Mouse (Mus musculus) lung, postnatal 0 days (tissue): ENCODE measurements around the gene 4933411K16Rik. TPM values are rescaled to one million over a fixed set of nuclear protein-coding genes. Genes with fewer than 3 reads are reported as not detected.

Source experiments
- ATAC-seq: fragments of 200-750 bp; cut with Nextera tagmentation; 2 replicates; pipeline ENCODE4 v1.8.0; 2017; ENCODE audit warnings: moderate library complexity
- DNase-seq: peaks from one replicate; pipeline ENCODE4 v3.0.0-alpha.2; 2016; ENCODE audit warnings: low spot score
- H3K27ac ChIP-seq: fragments of 300-500 bp; sonication (generic); 2 replicates; pipeline ENCODE4 v1.5.1; 2014; ENCODE audit warnings: antibody characterized with exemption, mild to moderate bottlenecking, low read length, mixed read lengths
- H3K27me3 ChIP-seq: fragments of 300-500 bp; sonication (generic); replicated peaks from 2 replicates; pipeline ENCODE4 v1.6.1; 2014; ENCODE audit warnings: low read length, mixed read lengths; ENCODE audit not compliant: insufficient read depth
- H3K36me3 ChIP-seq: fragments of 300-500 bp; sonication (generic); 2 replicates; pipeline ENCODE4 v1.6.1; 2014; ENCODE audit warnings: low read length, mixed read lengths; ENCODE audit not compliant: insufficient read depth
- H3K4me1 ChIP-seq: fragments of 300-500 bp; sonication (generic); 2 replicates; pipeline ENCODE4 v1.6.1; 2014; ENCODE audit warnings: antibody characterized with exemption, low read depth, low read length, mixed read lengths; ENCODE audit not compliant: insufficient read depth
- H3K4me2 ChIP-seq: fragments of 300-500 bp; sonication (generic); replicated peaks from 2 replicates; pipeline ENCODE4 v1.6.1; 2014; ENCODE audit warnings: low read depth, mild to moderate bottlenecking, low read length, moderate library complexity, mixed read lengths
- H3K4me3 ChIP-seq: fragments of 300-500 bp; sonication (generic); 2 replicates; pipeline ENCODE4 v1.5.1; 2014; ENCODE audit warnings: low read depth, low read length
- H3K9ac ChIP-seq: fragments of 300-500 bp; sonication (generic); replicated peaks from 2 replicates; pipeline ENCODE4 v1.6.1; 2014; ENCODE audit warnings: low read depth, mild to moderate bottlenecking
- H3K9me3 ChIP-seq: fragments of 300-500 bp; sonication (generic); 2 replicates; pipeline ENCODE4 v1.6.1; 2016; ENCODE audit warnings: low read length, mixed read lengths
- CTCF ChIP-seq: IDR thresholded peaks from 2 replicates; pipeline ENCODE4 v1.5.1; 2016; ENCODE audit warnings: antibody characterized with exemption, mild to moderate bottlenecking
- EP300 ChIP-seq: IDR thresholded peaks from 2 replicates; pipeline ENCODE4 v1.6.1; 2016; ENCODE audit warnings: antibody characterized with exemption, mild to moderate bottlenecking, control low read depth
- WGBS: fragments of 180-500 bp; shearing (Covaris S2); extraction: QIAGEN DNeasy Blood & Tissue Kit; methylation state at CpG from one replicate; pipeline ENCODE4 v1.1.7; 2014; 5-methylcytosine and 5-hydroxymethylcytosine counted together
- polyA plus RNA-seq: library from polyadenylated mRNA; unstranded; fragments of >200 nt; fragmentation: Nextera tagmentation; extraction: Ambion mirVana; gene quantifications from 2 replicates; pipeline ENCODE4 v1.2.1, GENCODE M21; 2015

The 4933411K16Rik gene
- polyA plus RNA-seq, 1 experiment from 2014 or later, result 0.14 TPM

DNA sequence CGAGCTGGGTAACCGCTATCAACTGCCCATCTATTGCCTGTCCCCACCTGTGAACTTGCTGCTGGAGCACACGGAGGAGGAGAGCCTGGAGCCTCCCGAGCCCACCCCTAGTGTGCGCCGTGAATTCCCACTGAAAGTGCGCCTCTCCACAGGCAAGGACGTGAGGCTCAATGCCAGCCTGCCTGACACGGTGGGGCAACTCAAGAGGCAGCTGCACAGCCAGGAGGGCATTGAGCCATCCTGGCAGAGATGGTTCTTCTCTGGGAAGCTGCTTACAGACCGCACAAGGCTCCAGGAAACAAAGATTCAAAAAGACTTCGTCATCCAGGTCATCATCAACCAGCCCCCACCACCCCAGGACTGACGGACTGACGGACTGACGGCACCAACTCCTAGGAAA is 18.4 kb upstream of the 4933411K16Rik start:
- TF ChIP-seq EP300 (no peak), CTCF (no peak)
- no peaks in the 10 kb centered on the region for H3K27me3 ChIP-seq
- no peaks in the 10 kb centered on the region for H3K36me3 ChIP-seq
- WGBS, result 83% methylated on average over 12 of the region's 14 CpGs
- no peaks in the 10 kb centered on the region for H3K4me1 ChIP-seq
- H3K4me2 ChIP-seq, result no peak overlapping the region
- no peak overlapping the region for H3K27ac ChIP-seq
- ATAC-seq (no peak), DNase-seq (no peak)
- no peak overlapping the region for H3K4me3 ChIP-seq
- H3K9ac ChIP-seq, result no peak overlapping the region
- H3K9me3 ChIP-seq, result no peaks in the 10 kb centered on the region

DNA sequence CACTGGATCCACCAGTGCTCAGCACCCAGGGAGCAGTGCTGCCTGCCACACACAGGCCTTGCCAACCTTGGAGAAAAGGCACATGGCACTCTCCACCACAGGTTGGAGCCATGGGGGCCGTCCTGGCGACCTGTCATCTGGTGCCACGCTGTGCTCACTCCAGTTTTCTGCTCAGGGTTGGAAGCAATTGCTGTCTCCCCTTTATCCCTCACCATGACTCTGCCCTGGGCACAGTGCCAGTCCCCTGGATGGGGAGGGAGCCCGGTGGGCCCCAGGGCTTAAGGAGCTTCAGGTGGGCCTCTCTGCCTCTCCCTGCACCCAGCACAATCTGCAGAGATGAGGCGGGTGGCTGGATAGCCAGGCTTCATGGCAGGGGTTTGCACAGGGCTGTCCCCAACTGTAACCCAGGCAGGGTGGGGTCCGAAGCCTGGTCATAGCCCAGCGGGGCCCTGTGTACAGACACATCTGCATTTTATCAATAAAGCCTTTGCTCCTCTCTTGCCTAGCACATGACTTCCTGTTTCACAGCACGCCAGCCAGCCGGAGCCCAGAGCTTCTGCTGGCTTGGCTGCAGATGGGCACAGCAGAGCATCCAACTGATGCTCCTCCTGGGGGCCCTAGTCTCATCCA is 17.8 kb upstream of the 4933411K16Rik start:
- no peak for ATAC-seq
- no peak overlapping the region for H3K27ac ChIP-seq
- DNase-seq, result no peak
- no peak overlapping the region for H3K9ac ChIP-seq
- no peaks in the 10 kb centered on the region for H3K9me3 ChIP-seq
- no peak overlapping the region for H3K4me3 ChIP-seq
- H3K4me1 ChIP-seq, result no peaks in the 10 kb centered on the region
- WGBS, result 71% methylated on average over 9 of the region's 9 CpGs
- H3K4me2 ChIP-seq, result no peak overlapping the region
- no peaks in the 10 kb centered on the region for H3K27me3 ChIP-seq
- H3K36me3 ChIP-seq, result no peaks in the 10 kb centered on the region
- TF ChIP-seq EP300 (no peak), CTCF (no peak)

- WGBS, result 45% methylated on average over 10 of the region's 11 CpGs
- 0 out of 2 replicates have a peak, but pooled peaks have one; percentile 2 for ATAC-seq
- H3K9me3 ChIP-seq, result no peaks in the 10 kb centered on the region
These were observed 17.1 kb upstream of the 4933411K16Rik start for GRCm38 (mm10) chr19:42034881-42035455.

DNA sequence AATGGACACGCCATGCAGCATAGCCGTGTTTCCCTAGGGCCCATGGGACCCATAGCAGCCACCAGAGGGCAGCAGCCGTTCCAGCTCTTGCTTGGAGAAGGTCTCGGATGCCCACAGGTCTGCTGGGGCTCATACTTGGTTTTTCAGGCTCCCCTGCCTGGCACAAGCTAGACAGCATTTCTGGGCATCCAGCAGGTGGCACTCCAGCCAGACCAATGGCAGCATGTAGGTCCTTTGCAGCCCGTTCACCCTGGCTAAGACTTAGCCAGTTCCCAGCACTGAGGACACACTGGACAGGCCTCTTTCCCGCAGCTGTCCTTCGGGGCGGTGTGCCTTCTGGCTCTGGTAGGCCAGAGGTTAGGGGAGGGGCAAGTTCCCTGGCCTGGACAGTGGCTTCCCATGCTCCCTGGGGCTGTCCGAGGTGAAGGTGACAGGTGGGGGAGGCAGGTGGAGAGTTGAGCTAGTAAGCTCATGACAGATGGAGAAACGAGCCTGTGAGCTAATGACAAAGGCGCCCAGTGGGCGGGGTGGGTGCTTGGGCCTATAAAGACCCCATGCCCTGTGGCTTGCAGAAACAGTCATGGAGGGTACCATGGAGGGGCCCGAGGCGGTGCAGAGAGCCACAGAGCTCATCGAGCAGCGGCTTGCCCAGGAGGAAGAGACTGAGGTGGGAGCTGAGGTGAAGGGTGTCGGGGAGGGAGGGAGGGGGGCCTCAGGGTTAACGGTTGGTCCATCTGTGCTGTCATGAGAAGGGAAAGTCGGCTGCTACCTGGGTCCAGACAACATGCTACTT is 16.4 kb upstream of the 4933411K16Rik start, which contains the start of gene Ankrd2:
Gene Ankrd2 (plus strand): TSS at position 545 of the 793 bp plus-strand sequence.
- Histone ChIP-seq H3K9me3 (no peaks in the 10 kb centered on the region), H3K36me3 (no peaks in the 10 kb centered on the region), H3K9ac (no peak within 1 kb of the TSS), H3K27me3 (no peaks in the 10 kb centered on the region), H3K4me3 (no peak within 1 kb of the TSS), H3K4me1 (no peaks in the 10 kb centered on the region), H3K27ac (no peak within 1 kb of the TSS), H3K4me2 (no peak within 1 kb of the TSS)
- peak; percentile 96 for DNase-seq
- peak; percentile 96 for ATAC-seq
- TF ChIP-seq EP300 (no peak), CTCF (peak; percentile 98)
- 63% methylated on average over 19 of the region's 19 CpGs for WGBS

More at GRCm38 (mm10) chr19:42034881-42035455, 17.1 kb upstream of the 4933411K16Rik start:
- Histone ChIP-seq H3K9ac (no peak overlapping the region), H3K4me1 (no peaks in the 10 kb centered on the region), H3K27me3 (no peaks in the 10 kb centered on the region), H3K4me3 (no peak overlapping the region), H3K36me3 (no peaks in the 10 kb centered on the region), H3K4me2 (no peak overlapping the region), H3K27ac (no peak overlapping the region)
- TF ChIP-seq CTCF (no peak), EP300 (no peak)
- DNase-seq, result no peak

- Histone ChIP-seq H3K27me3 (no peaks in the 10 kb centered on the region), H3K36me3 (no peaks in the 10 kb centered on the region), H3K27ac (no peak overlapping the region), H3K4me3 (no peak overlapping the region), H3K9me3 (no peaks in the 10 kb centered on the region), H3K9ac (no peak overlapping the region), H3K4me2 (no peak overlapping the region), H3K4me1 (no peaks in the 10 kb centered on the region)
- ATAC-seq (no peak), DNase-seq (no peak)
- TF ChIP-seq CTCF (no peak), EP300 (no peak)
- 38% methylated on average over 3 of the region's 3 CpGs for WGBS
These were observed 15.7 kb upstream of the 4933411K16Rik start for GRCm38 (mm10) chr19:42036357-42036756.

GRCm38 (mm10) chr19:42037167-42037702 is 14.8 kb upstream of the 4933411K16Rik start:
- no peak for TF ChIP-seq EP300
- no peak for TF ChIP-seq CTCF
- no peak for ATAC-seq
- DNase-seq, result no peak
- Histone ChIP-seq H3K36me3 (no peaks in the 10 kb centered on the region), H3K27ac (no peak overlapping the region), H3K27me3 (no peaks in the 10 kb centered on the region), H3K4me1 (no peaks in the 10 kb centered on the region), H3K9ac (no peak overlapping the region), H3K4me3 (no peak overlapping the region), H3K9me3 (no peaks in the 10 kb centered on the region), H3K4me2 (no peak overlapping the region)
- 63% methylated on average over 11 of the region's 11 CpGs for WGBS
